Mouse (Mus musculus) stomach, postnatal 0 days (tissue): ENCODE measurements around the gene Pcsk2.

Experiments
- CTCF ChIP-seq: IDR thresholded peaks from 2 replicates; pipeline ENCODE4 v1.5.1; 2016; ENCODE audit warnings: antibody characterized with exemption, low read depth, mild to moderate bottlenecking, moderate library complexity
- EP300 ChIP-seq: optimal IDR thresholded peaks from 2 replicates; pipeline ENCODE3; 2016; ENCODE audit warnings: antibody characterized with exemption

GRCm38 (mm10) chr2:143610355-143611331 is 64.7 kb downstream of the Pcsk2 start:
- TF ChIP-seq CTCF, result no peak
- TF ChIP-seq EP300, result no peak
